Mouse (Mus musculus) testis, adult 2 months (tissue): Measurements from ENCODE around the gene Ruvbl2.

ENCODE experiments used
- CTCF ChIP-seq: fragments of 200-500 bp; IDR thresholded peaks from 2 replicates; pipeline ENCODE4 v1.5.1; 2012; ENCODE audit warnings: low read depth, mild to moderate bottlenecking, inconsistent platforms, low read length, moderate library complexity; ENCODE audit not compliant: control insufficient read depth, insufficient read depth, insufficient replicate concordance
- POLR2A ChIP-seq: fragments of 200-500 bp; IDR thresholded peaks from 2 replicates; pipeline ENCODE4 v1.6.1; 2012; ENCODE audit warnings: low read depth, mild to moderate bottlenecking, inconsistent platforms, low read length, moderate library complexity; ENCODE audit not compliant: control insufficient read depth

- TF ChIP-seq CTCF (no peak), POLR2A (no peak)
Measured at GRCm38 (mm10) chr7:45437046-45437445, 850 bp downstream of the Ruvbl2 start.
